Mouse (Mus musculus): Measurements from ENCODE around the gene Eef1akmt1. TPM values are rescaled to one million over a fixed set of nuclear protein-coding genes. Genes with fewer than 3 reads are reported as not detected.

Gene Eef1akmt1
- polyA plus RNA-seq, 1 experiment from 2014 or later, result 90.4 TPM

DNA sequence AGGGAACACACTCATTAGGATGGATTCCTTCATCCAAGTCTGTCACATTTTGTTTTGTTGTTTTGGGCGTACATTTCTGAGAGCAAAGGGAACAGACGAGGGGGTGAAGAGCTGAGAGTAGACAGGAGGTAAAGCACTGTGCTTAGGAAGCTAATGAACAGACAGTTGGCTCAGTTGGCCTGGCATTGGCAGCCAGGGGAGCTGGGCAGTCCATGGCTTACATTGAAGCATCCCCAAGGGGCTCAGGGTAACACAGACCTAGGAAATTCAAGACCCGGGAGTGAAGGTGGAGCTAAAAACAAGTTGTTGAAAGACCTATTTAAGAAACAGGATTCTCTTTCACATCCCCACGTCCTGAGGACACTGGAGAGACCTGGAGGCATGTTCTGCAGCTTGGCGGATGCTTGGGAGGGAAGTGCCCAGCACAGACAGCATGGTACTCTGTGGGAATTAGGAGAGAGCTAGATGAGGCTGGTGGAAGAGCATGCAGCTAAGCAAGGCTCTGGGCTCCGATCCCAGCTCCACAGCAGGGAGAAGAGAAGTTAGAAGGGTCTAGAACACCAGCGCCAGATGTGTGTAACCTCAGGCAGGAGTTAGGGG, 15.8 kb downstream of the Eef1akmt1 start:
- Histone ChIP-seq H3K4me1 (ENCODE audit: control insufficient read depth, insufficient read depth, low read length) (no peaks in the 10 kb centered on the region), H3K36me3 (ENCODE audit: control insufficient read depth, insufficient read depth, low read length) (no peaks in the 10 kb centered on the region), H3K27me3 (ENCODE audit: control insufficient read depth, insufficient read depth, low read length) (no peaks in the 10 kb centered on the region), H3K9ac (ENCODE audit: low read length) (no peak overlapping the region), H3K9me3 (ENCODE audit: control insufficient read depth, low read length) (no peaks in the 10 kb centered on the region), H3K27ac (ENCODE audit: low read depth, low read length) (no peak overlapping the region), H3K4me3 (ENCODE audit: low read depth, low read length) (no peak overlapping the region), H3K4me2 (ENCODE audit: low read depth) (no peak overlapping the region)
- no peak for DNase-seq (ENCODE audit: low spot score)
- ATAC-seq (ENCODE audit: insufficient read depth, low FRiP score, low TSS enrichment), result no peak
- 93% methylated on average over 7 of the region's 7 CpGs for WGBS

DNA sequence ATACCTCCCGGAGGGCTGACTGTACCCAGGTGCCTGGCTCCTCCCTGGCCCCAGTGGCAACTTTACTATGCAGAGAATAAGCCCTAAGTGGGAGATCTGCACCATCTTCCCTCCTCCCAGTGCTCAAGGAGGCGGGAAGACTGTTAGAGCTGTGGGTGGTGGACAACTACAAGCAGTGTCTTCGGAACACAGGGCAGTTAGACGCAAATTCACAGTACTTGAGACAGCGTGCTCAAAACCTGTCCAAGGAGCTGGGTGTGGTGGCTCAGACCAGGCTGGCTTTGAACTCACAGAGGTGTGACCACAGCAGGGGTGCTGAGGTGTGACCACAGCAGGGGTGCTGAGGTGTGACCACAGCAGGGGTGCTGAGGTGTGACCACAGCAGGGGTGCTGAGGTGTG, 17.0 kb downstream of the Eef1akmt1 start:
- no peaks in the 10 kb centered on the region for H3K27me3 ChIP-seq (ENCODE audit: control insufficient read depth, insufficient read depth, low read length)
- H3K27ac ChIP-seq (ENCODE audit: low read depth, low read length), result no peak overlapping the region

GRCm38 (mm10) chr14:57552945-57553344, 18.5 kb downstream of the Eef1akmt1 start:
- ATAC-seq (ENCODE audit: insufficient read depth, low FRiP score, low TSS enrichment), result no peak
- no peak overlapping the region for H3K4me2 ChIP-seq (ENCODE audit: low read depth)

More for the DNA sequence above, 17.0 kb downstream of the Eef1akmt1 start:
- ATAC-seq (ENCODE audit: insufficient read depth, low FRiP score, low TSS enrichment) (no peak), DNase-seq (ENCODE audit: low spot score) (no peak)
- 77% methylated on average over 5 of the region's 5 CpGs for WGBS
- no peaks in the 10 kb centered on the region for H3K36me3 ChIP-seq (ENCODE audit: control insufficient read depth, insufficient read depth, low read length)
- H3K9me3 ChIP-seq (ENCODE audit: control insufficient read depth, low read length), result no peaks in the 10 kb centered on the region
- no peak overlapping the region for H3K4me3 ChIP-seq (ENCODE audit: low read depth, low read length)
- no peaks in the 10 kb centered on the region for H3K4me1 ChIP-seq (ENCODE audit: control insufficient read depth, insufficient read depth, low read length)
- H3K4me2 ChIP-seq (ENCODE audit: low read depth), result no peak overlapping the region
- H3K9ac ChIP-seq (ENCODE audit: low read length), result no peak overlapping the region

DNA sequence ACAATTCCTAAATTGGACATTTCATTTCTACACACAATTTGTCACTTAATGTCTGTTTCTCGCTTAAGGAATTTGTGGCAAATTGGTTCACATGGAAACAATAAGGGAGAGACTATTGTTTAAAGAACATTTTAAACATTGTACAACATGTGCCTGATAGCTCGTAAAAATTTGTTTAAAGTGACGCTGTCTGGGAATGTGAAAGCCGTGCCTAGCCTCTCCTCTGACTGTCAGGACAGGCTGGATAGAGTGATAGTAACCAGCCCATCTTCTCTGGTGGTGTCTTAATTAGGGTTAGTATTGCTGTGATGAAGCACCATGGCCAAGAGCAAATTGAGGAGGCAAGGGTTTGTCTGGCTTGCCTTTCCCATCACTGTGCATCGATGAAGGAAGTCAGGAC, 24.4 kb downstream of the Eef1akmt1 start:
- Histone ChIP-seq H3K27me3 (ENCODE audit: control insufficient read depth, insufficient read depth, low read length) (no peaks in the 10 kb centered on the region), H3K36me3 (ENCODE audit: control insufficient read depth, insufficient read depth, low read length) (no peaks in the 10 kb centered on the region), H3K4me3 (ENCODE audit: low read depth, low read length) (no peak overlapping the region), H3K4me1 (ENCODE audit: control insufficient read depth, insufficient read depth, low read length) (no peaks in the 10 kb centered on the region), H3K9me3 (ENCODE audit: control insufficient read depth, low read length) (no peaks in the 10 kb centered on the region), H3K4me2 (ENCODE audit: low read depth) (no peak overlapping the region), H3K9ac (ENCODE audit: low read length) (no peak overlapping the region), H3K27ac (ENCODE audit: low read depth, low read length) (no peak overlapping the region)
- 86% methylated on average over 5 of the region's 5 CpGs for WGBS
- DNase-seq (ENCODE audit: low spot score) (no peak), ATAC-seq (ENCODE audit: insufficient read depth, low FRiP score, low TSS enrichment) (no peak)

More at GRCm38 (mm10) chr14:57552945-57553344, 18.5 kb downstream of the Eef1akmt1 start:
- Histone ChIP-seq H3K4me3 (ENCODE audit: low read depth, low read length) (no peak overlapping the region), H3K36me3 (ENCODE audit: control insufficient read depth, insufficient read depth, low read length) (no peaks in the 10 kb centered on the region), H3K9ac (ENCODE audit: low read length) (no peak overlapping the region), H3K4me1 (ENCODE audit: control insufficient read depth, insufficient read depth, low read length) (no peaks in the 10 kb centered on the region), H3K27ac (ENCODE audit: low read depth, low read length) (no peak overlapping the region), H3K9me3 (ENCODE audit: control insufficient read depth, low read length) (no peaks in the 10 kb centered on the region), H3K27me3 (ENCODE audit: control insufficient read depth, insufficient read depth, low read length) (no peaks in the 10 kb centered on the region)
- DNase-seq (ENCODE audit: low spot score), result no peak

DNA sequence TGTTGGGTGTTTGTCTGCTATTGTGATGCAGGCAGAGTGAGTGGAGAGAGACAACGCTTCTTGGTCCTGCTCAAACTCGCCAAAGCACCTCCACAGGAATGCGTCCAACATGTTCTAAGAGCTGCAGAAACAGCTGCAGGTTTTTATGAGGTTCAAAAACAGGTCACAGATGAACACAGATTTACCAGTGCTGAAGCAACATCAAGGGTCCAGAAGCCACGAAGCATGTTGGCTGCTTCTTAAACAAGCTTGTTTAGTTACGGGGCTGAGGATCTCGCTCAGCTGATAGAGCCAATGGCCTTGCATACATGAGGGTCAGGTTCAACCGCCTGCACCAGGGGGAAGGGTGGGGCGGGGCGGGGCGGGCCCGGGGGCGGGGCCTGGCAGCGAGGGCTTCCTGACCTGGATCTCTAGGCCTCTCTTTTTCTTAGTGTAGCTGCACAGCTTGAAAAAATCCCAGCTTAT, 24.8 kb downstream of the Eef1akmt1 start:
- no peak for ATAC-seq (ENCODE audit: insufficient read depth, low FRiP score, low TSS enrichment)
- no peak for DNase-seq (ENCODE audit: low spot score)
- no peak overlapping the region for H3K9ac ChIP-seq (ENCODE audit: low read length)
- H3K4me3 ChIP-seq (ENCODE audit: low read depth, low read length), result no peak overlapping the region
- H3K9me3 ChIP-seq (ENCODE audit: control insufficient read depth, low read length), result no peaks in the 10 kb centered on the region
- H3K27ac ChIP-seq (ENCODE audit: low read depth, low read length), result no peak overlapping the region
- 30% methylated on average over 13 of the region's 13 CpGs for WGBS
- H3K4me2 ChIP-seq (ENCODE audit: low read depth), result no peak overlapping the region
- no peaks in the 10 kb centered on the region for H3K27me3 ChIP-seq (ENCODE audit: control insufficient read depth, insufficient read depth, low read length)
- no peaks in the 10 kb centered on the region for H3K36me3 ChIP-seq (ENCODE audit: control insufficient read depth, insufficient read depth, low read length)
- no peaks in the 10 kb centered on the region for H3K4me1 ChIP-seq (ENCODE audit: control insufficient read depth, insufficient read depth, low read length)

DNA sequence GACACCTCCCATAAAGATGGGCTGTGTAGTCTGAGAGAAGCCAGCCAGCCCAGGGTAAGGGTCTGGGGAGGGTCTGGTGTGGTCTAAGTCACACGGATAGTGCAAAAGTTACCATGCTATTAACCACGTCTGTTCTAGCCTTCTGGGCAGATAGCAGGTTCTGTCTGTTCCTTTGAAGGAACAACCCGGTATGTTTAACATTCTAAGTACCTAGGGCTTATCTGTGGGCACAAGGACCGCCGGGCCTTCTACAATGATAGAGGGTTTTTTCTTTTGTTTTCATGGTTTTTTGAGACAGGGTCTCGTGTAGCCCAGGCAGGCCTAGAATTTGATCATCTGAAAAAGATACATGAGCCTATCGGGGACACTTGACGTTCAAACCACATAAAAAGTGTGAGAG, 25.3 kb downstream of the Eef1akmt1 start:
- Histone ChIP-seq H3K4me2 (ENCODE audit: low read depth) (no peak overlapping the region), H3K9me3 (ENCODE audit: control insufficient read depth, low read length) (no peaks in the 10 kb centered on the region), H3K36me3 (ENCODE audit: control insufficient read depth, insufficient read depth, low read length) (no peaks in the 10 kb centered on the region), H3K4me3 (ENCODE audit: low read depth, low read length) (no peak overlapping the region), H3K4me1 (ENCODE audit: control insufficient read depth, insufficient read depth, low read length) (no peaks in the 10 kb centered on the region), H3K27me3 (ENCODE audit: control insufficient read depth, insufficient read depth, low read length) (no peaks in the 10 kb centered on the region), H3K27ac (ENCODE audit: low read depth, low read length) (no peak overlapping the region), H3K9ac (ENCODE audit: low read length) (no peak overlapping the region)
- ATAC-seq (ENCODE audit: insufficient read depth, low FRiP score, low TSS enrichment), result no peak
- DNase-seq (ENCODE audit: low spot score), result no peak
- 86% methylated on average over 8 of the region's 8 CpGs for WGBS

- ATAC-seq (ENCODE audit: insufficient read depth, low FRiP score, low TSS enrichment), result no peak
- no peaks in the 10 kb centered on the region for H3K27me3 ChIP-seq (ENCODE audit: control insufficient read depth, insufficient read depth, low read length)
- no peaks in the 10 kb centered on the region for H3K36me3 ChIP-seq (ENCODE audit: control insufficient read depth, insufficient read depth, low read length)
- H3K27ac ChIP-seq (ENCODE audit: low read depth, low read length), result no peak overlapping the region
- DNase-seq (ENCODE audit: low spot score), result no peak
- WGBS, result 83% methylated on average over 17 of the region's 17 CpGs
- H3K4me1 ChIP-seq (ENCODE audit: control insufficient read depth, insufficient read depth, low read length), result no peaks in the 10 kb centered on the region
- H3K4me3 ChIP-seq (ENCODE audit: low read depth, low read length), result no peak overlapping the region
- H3K4me2 ChIP-seq (ENCODE audit: low read depth), result no peak overlapping the region
- H3K9ac ChIP-seq (ENCODE audit: low read length), result no peak overlapping the region
- no peaks in the 10 kb centered on the region for H3K9me3 ChIP-seq (ENCODE audit: control insufficient read depth, low read length)
Measured at GRCm38 (mm10) chr14:57545526-57545925, 25.9 kb downstream of the Eef1akmt1 start.

GRCm38 (mm10) chr14:57543420-57544039, 27.9 kb downstream of the Eef1akmt1 start:
- H3K4me1 ChIP-seq (ENCODE audit: control insufficient read depth, insufficient read depth, low read length), result no peaks in the 10 kb centered on the region

GRCm38 (mm10) chr14:57542231-57542630, 29.2 kb downstream of the Eef1akmt1 start:
- Histone ChIP-seq H3K27ac (ENCODE audit: low read depth, low read length) (no peak overlapping the region), H3K9ac (ENCODE audit: low read length) (no peak overlapping the region), H3K4me3 (ENCODE audit: low read depth, low read length) (no peak overlapping the region)

More at GRCm38 (mm10) chr14:57543420-57544039, 27.9 kb downstream of the Eef1akmt1 start:
- H3K9ac ChIP-seq (ENCODE audit: low read length), result no peak overlapping the region
- DNase-seq (ENCODE audit: low spot score), result no peak
- ATAC-seq (ENCODE audit: insufficient read depth, low FRiP score, low TSS enrichment), result no peak
- H3K27me3 ChIP-seq (ENCODE audit: control insufficient read depth, insufficient read depth, low read length), result no peaks in the 10 kb centered on the region
- no peak overlapping the region for H3K4me3 ChIP-seq (ENCODE audit: low read depth, low read length)
- no peaks in the 10 kb centered on the region for H3K36me3 ChIP-seq (ENCODE audit: control insufficient read depth, insufficient read depth, low read length)
- no peak overlapping the region for H3K4me2 ChIP-seq (ENCODE audit: low read depth)
- WGBS, result 94% methylated on average over 13 of the region's 13 CpGs
- H3K27ac ChIP-seq (ENCODE audit: low read depth, low read length), result no peak overlapping the region
- H3K9me3 ChIP-seq (ENCODE audit: control insufficient read depth, low read length), result no peaks in the 10 kb centered on the region

More at GRCm38 (mm10) chr14:57542231-57542630, 29.2 kb downstream of the Eef1akmt1 start:
- Histone ChIP-seq H3K4me1 (ENCODE audit: control insufficient read depth, insufficient read depth, low read length) (0 out of 2 replicates have a peak, but pooled peaks cover 5% of the 10 kb centered on the region), H3K4me2 (ENCODE audit: low read depth) (no peak overlapping the region), H3K27me3 (ENCODE audit: control insufficient read depth, insufficient read depth, low read length) (no peaks in the 10 kb centered on the region), H3K9me3 (ENCODE audit: control insufficient read depth, low read length) (no peaks in the 10 kb centered on the region), H3K36me3 (ENCODE audit: control insufficient read depth, insufficient read depth, low read length) (no peaks in the 10 kb centered on the region)
- ATAC-seq (ENCODE audit: insufficient read depth, low FRiP score, low TSS enrichment) (no peak), DNase-seq (ENCODE audit: low spot score) (no peak)
- WGBS, result 68% methylated on average over 34 of the region's 34 CpGs
